Mouse (Mus musculus): ENCODE measurements around the gene Pde4d.
A peak's percentile ranks its signal among the peaks of the same experiment; 100 is the strongest.

The Pde4d gene

GRCm38 (mm10) chr13:109732655-109733376 is 1283.1 kb downstream of the Pde4d start:
- DNase-seq: no peak

- no peak for DNase-seq
Observed at GRCm38 (mm10) chr13:109736290-109737078, 1286.7 kb downstream of the Pde4d start.

GRCm38 (mm10) chr13:109746492-109746891 is 1296.7 kb downstream of the Pde4d start:
- DNase-seq: no peak

- DNase-seq: no peak
Observed at GRCm38 (mm10) chr13:109752236-109752863, 1302.6 kb downstream of the Pde4d start.

- no peak for DNase-seq
Observed at GRCm38 (mm10) chr13:109756854-109757253, 1307.1 kb downstream of the Pde4d start.

GRCm38 (mm10) chr13:109759201-109759600 is 1309.5 kb downstream of the Pde4d start:
- DNase-seq: no peak

- no peak for DNase-seq
Observed at GRCm38 (mm10) chr13:109761081-109761480, 1311.3 kb downstream of the Pde4d start.

- DNase-seq: no peak
Observed at GRCm38 (mm10) chr13:109774791-109775190, 1325.0 kb downstream of the Pde4d start.

GRCm38 (mm10) chr13:109775197-109775596 is 1325.4 kb downstream of the Pde4d start:
- no peak for DNase-seq

- DNase-seq: peak; percentile 79 to 89
Observed at GRCm38 (mm10) chr13:109776116-109776515, 1326.4 kb downstream of the Pde4d start.

GRCm38 (mm10) chr13:109776995-109777394 is 1327.2 kb downstream of the Pde4d start:
- DNase-seq: no peak

- no peak for DNase-seq
Observed at GRCm38 (mm10) chr13:109777441-109777840, 1327.7 kb downstream of the Pde4d start.

GRCm38 (mm10) chr13:109778297-109778835 is 1328.6 kb downstream of the Pde4d start:
- DNase-seq: no peak

GRCm38 (mm10) chr13:109781466-109781865 is 1331.7 kb downstream of the Pde4d start:
- DNase-seq: peak in 1 of 2 experiments; percentile 11

- DNase-seq: no peak
Observed at GRCm38 (mm10) chr13:109788604-109789003, 1338.9 kb downstream of the Pde4d start.

- no peak for DNase-seq
Observed at GRCm38 (mm10) chr13:109789151-109789550, 1339.4 kb downstream of the Pde4d start.

- no peak for DNase-seq
Observed at GRCm38 (mm10) chr13:109790045-109790715, 1340.4 kb downstream of the Pde4d start.

GRCm38 (mm10) chr13:109793918-109794317 is 1344.2 kb downstream of the Pde4d start:
- DNase-seq: no peak

GRCm38 (mm10) chr13:109798651-109799050 is 1348.9 kb downstream of the Pde4d start:
- no peak for DNase-seq

- no peak for DNase-seq
Observed at GRCm38 (mm10) chr13:109802201-109802600, 1352.5 kb downstream of the Pde4d start.

GRCm38 (mm10) chr13:109806193-109806966 is 1356.6 kb downstream of the Pde4d start:
- no peak for DNase-seq

- no peak for DNase-seq
Observed at GRCm38 (mm10) chr13:109807036-109807435, 1357.3 kb downstream of the Pde4d start.
